Mouse (Mus musculus) olfactory bulb, adult 2 months (tissue): ENCODE data around the gene Mlxipl.

ENCODE experiments used
- CTCF ChIP-seq: fragments of 200-500 bp; IDR thresholded peaks from 2 replicates; pipeline ENCODE4 v1.5.1; 2012; ENCODE audit warnings: low read depth, mild to moderate bottlenecking, low read length, moderate library complexity; ENCODE audit not compliant: insufficient read depth
- POLR2A ChIP-seq: fragments of 200-500 bp; IDR thresholded peaks from 2 replicates; pipeline ENCODE4 v1.6.1; 2012; ENCODE audit warnings: mild to moderate bottlenecking, low read depth, low read length, moderate library complexity; ENCODE audit not compliant: insufficient read depth

DNA sequence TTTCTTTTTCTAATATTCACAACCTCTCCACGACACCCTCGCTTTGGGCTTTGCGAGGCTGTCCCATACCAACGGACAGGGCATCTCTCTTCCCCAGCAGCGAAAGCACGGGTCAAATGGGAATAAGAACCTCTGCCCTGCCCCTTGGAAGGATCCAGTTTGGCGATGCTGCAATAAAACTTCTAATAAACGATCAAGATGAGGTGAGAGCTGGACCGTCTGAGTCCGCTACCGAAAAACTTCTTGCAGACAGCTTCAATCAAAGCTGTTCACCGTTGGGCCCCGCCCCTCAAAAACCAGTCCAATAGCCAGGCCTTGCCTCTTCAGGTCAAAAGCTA lies 59.0 kb downstream of the Mlxipl start:
- TF ChIP-seq POLR2A (no peak), CTCF (no peak)
